Mouse (Mus musculus) neural tube, embryonic 12.5 days (tissue): Measurements from ENCODE around the gene Vmn1r194. TPM values are rescaled to one million over a fixed set of nuclear protein-coding genes. Genes with fewer than 3 reads are reported as not detected.
"Not testable (repeated sequence)": the region's sequence is repeated elsewhere in the genome, so short reads cannot be mapped to it uniquely, and the experiment has no call there.

Experiments used
- ATAC-seq: fragments of 200-750 bp; cut with Nextera tagmentation; 2 replicates; pipeline ENCODE4 v1.8.0; 2017; ENCODE audit warnings: low read depth, mild to moderate bottlenecking, moderate TSS enrichment, moderate library complexity; ENCODE audit not compliant: low FRiP score
- H3K27ac ChIP-seq: fragments of 300-500 bp; sonication (generic); 2 replicates; pipeline ENCODE4 v1.5.1; 2016
- H3K27me3 ChIP-seq: fragments of 300-500 bp; sonication (generic); replicated peaks from 2 replicates; pipeline ENCODE4 v1.6.1; 2016; ENCODE audit warnings: mild to moderate bottlenecking
- H3K36me3 ChIP-seq: fragments of 300-500 bp; sonication (generic); 2 replicates; pipeline ENCODE4 v1.6.1; 2016; ENCODE audit warnings: mild to moderate bottlenecking
- H3K4me1 ChIP-seq: fragments of 300-500 bp; sonication (generic); 2 replicates; pipeline ENCODE4 v1.6.1; 2016
- H3K4me2 ChIP-seq: fragments of 300-500 bp; sonication (generic); replicated peaks from 2 replicates; pipeline ENCODE4 v1.6.1; 2016; ENCODE audit warnings: mild to moderate bottlenecking
- H3K4me3 ChIP-seq: fragments of 300-500 bp; sonication (generic); 2 replicates; pipeline ENCODE4 v1.5.1; 2016
- H3K9ac ChIP-seq: fragments of 300-500 bp; sonication (generic); 2 replicates; pipeline ENCODE4 v1.6.1; 2016; ENCODE audit warnings: mild to moderate bottlenecking
- H3K9me3 ChIP-seq: fragments of 300-500 bp; sonication (generic); 2 replicates; pipeline ENCODE4 v1.6.1; 2016; ENCODE audit warnings: mild to moderate bottlenecking
- WGBS: fragments of 180-500 bp; shearing (Covaris S2); methylation state at CpG from one replicate; pipeline ENCODE4 v1.1.7; 2016; 5-methylcytosine and 5-hydroxymethylcytosine counted together
- microRNA-seq: library from miRNA; unstranded; fragments of <30 nt; microRNA quantifications from one replicate; pipeline ENCODE4, GENCODE M21; 2017
- polyA plus RNA-seq: library from polyadenylated mRNA; unstranded; fragments of >200 nt; fragmentation: Nextera tagmentation; extraction: Ambion mirVana; gene quantifications from 2 replicates; pipeline ENCODE4 v1.2.1, GENCODE M21; 2016

The Vmn1r194 gene
- not detected in 2 replicates for polyA plus RNA-seq

- H3K9ac ChIP-seq: no peak within 1 kb of the TSS
- no peak for ATAC-seq
- H3K4me2 ChIP-seq: no peak within 1 kb of the TSS
- no peak within 1 kb of the TSS for H3K4me3 ChIP-seq
- no peaks in the 10 kb centered on the region for H3K27me3 ChIP-seq
- H3K27ac ChIP-seq: no peak within 1 kb of the TSS
- H3K9me3 ChIP-seq: no peaks in the 10 kb centered on the region
- WGBS: 56% methylated on average over 1 of the region's 1 CpGs
- H3K4me1 ChIP-seq: no peaks in the 10 kb centered on the region
- H3K36me3 ChIP-seq: no peaks in the 10 kb centered on the region
Observed at GRCm38 (mm10) chr13:22243915-22244314, at the start of gene Vmn1r194. Gene Vmn1r194, plus strand, starts transcription at chr13:22244215.

GRCm38 (mm10) chr13:22223060-22223459 is 21.0 kb upstream of the Vmn1r194 start, which contains the start of gene Vmn1r193:
Gene Vmn1r193, minus strand, starts transcription at chr13:22223160.
- H3K9me3 ChIP-seq, H3K27me3 ChIP-seq, H3K9ac ChIP-seq, H3K4me2 ChIP-seq, H3K4me3 ChIP-seq, H3K36me3 ChIP-seq, ATAC-seq, H3K4me1 ChIP-seq, H3K27ac ChIP-seq: not testable (repeated sequence)
- WGBS: 87% methylated on average over 1 of the region's 1 CpGs

- H3K9me3 ChIP-seq, H3K4me1 ChIP-seq, H3K36me3 ChIP-seq, H3K4me2 ChIP-seq, H3K4me3 ChIP-seq, H3K27me3 ChIP-seq, H3K9ac ChIP-seq, H3K27ac ChIP-seq, ATAC-seq: not testable (repeated sequence)
- WGBS: 96% methylated on average over 1 of the region's 1 CpGs
Observed at GRCm38 (mm10) chr13:22270222-22270621, 26.2 kb downstream of the Vmn1r194 start, which contains the start of gene Vmn1r195. Gene Vmn1r195, plus strand, starts transcription at chr13:22270522.

GRCm38 (mm10) chr13:22271721-22272120 is 27.7 kb downstream of the Vmn1r194 start:
- Histone ChIP-seq H3K4me3 (no peak overlapping the region), H3K9me3 (no peaks in the 10 kb centered on the region), H3K9ac (no peak overlapping the region), H3K27me3 (no peaks in the 10 kb centered on the region), H3K4me1 (no peaks in the 10 kb centered on the region), H3K36me3 (no peaks in the 10 kb centered on the region), H3K27ac (no peak overlapping the region), H3K4me2 (no peak overlapping the region)
- WGBS: 57% methylated on average over 2 of the region's 2 CpGs
- ATAC-seq: no peak

- no peaks in the 10 kb centered on the region for H3K9me3 ChIP-seq
- no peaks in the 10 kb centered on the region for H3K4me1 ChIP-seq
- no peak for ATAC-seq
- no peak overlapping the region for H3K9ac ChIP-seq
- 78% methylated on average over 2 of the region's 2 CpGs for WGBS
- H3K4me3 ChIP-seq: no peak overlapping the region
- no peaks in the 10 kb centered on the region for H3K27me3 ChIP-seq
- no peak overlapping the region for H3K4me2 ChIP-seq
- H3K27ac ChIP-seq: no peak overlapping the region
- H3K36me3 ChIP-seq: no peaks in the 10 kb centered on the region
Observed at GRCm38 (mm10) chr13:22284578-22284977, 40.6 kb downstream of the Vmn1r194 start.

- Histone ChIP-seq H3K4me3 (no peak within 1 kb of the TSS), H3K27ac (no peak within 1 kb of the TSS), H3K4me1 (no peaks in the 10 kb centered on the region), H3K9me3 (no peaks in the 10 kb centered on the region), H3K4me2 (no peak within 1 kb of the TSS), H3K27me3 (no peaks in the 10 kb centered on the region), H3K36me3 (no peaks in the 10 kb centered on the region), H3K9ac (no peak within 1 kb of the TSS)
- no peak for ATAC-seq
- 80% methylated on average over 2 of the region's 2 CpGs for WGBS
Observed at GRCm38 (mm10) chr13:22289620-22290019, 45.6 kb downstream of the Vmn1r194 start, which contains the start of gene Vmn1r196. Gene Vmn1r196, plus strand, starts transcription at chr13:22289920.

Small RNA genes lying within 50 kb of the gene (microRNA-seq; reads per million reads assigned to microRNA genes)
- gene Gm23282 (not detected), gene Gm25084 (not detected)

Other genes with a start within 250 kb of the Vmn1r194 start
- gene Prss16, start 234.5 kb upstream of the Vmn1r194 start, polyA plus RNA-seq: 0.41 TPM in 1 of 2 replicates, not detected in the other
- gene Hist1h2ah, start 208.6 kb upstream of the Vmn1r194 start, polyA plus RNA-seq: 3.3 and 13.9 TPM in 2 replicates
- 5.2 and 9.5 TPM in 2 replicates for gene Hist1h2bk, start 208.3 kb upstream of the Vmn1r194 start, polyA plus RNA-seq
- 20.1 and 23.9 TPM in 2 replicates for gene Hist1h4i, start 202.9 kb upstream of the Vmn1r194 start, polyA plus RNA-seq
- gene Hist1h2ag, start 201.3 kb upstream of the Vmn1r194 start, polyA plus RNA-seq: 43.6 and 46.1 TPM in 2 replicates
- gene Hist1h2bj, start 201.0 kb upstream of the Vmn1r194 start, polyA plus RNA-seq: 10.5 and 12.6 TPM in 2 replicates
- not detected in 2 replicates for gene Vmn1r188, start 159.8 kb upstream of the Vmn1r194 start, polyA plus RNA-seq
- not detected in 2 replicates for gene Vmn1r189, start 138.4 kb upstream of the Vmn1r194 start, polyA plus RNA-seq
- gene Vmn1r191, start 60.2 kb upstream of the Vmn1r194 start, polyA plus RNA-seq: not detected in 2 replicates
- gene Vmn1r192, start 53.1 kb upstream of the Vmn1r194 start, polyA plus RNA-seq: not detected in 2 replicates
- not detected in 2 replicates for gene Vmn1r193, start 21.1 kb upstream of the Vmn1r194 start, polyA plus RNA-seq
- not detected in 2 replicates for gene Vmn1r195, start 26.3 kb downstream of the Vmn1r194 start, polyA plus RNA-seq
- gene Vmn1r196, start 45.7 kb downstream of the Vmn1r194 start, polyA plus RNA-seq: not detected in 2 replicates
- gene Vmn1r197, start 80.4 kb downstream of the Vmn1r194 start, polyA plus RNA-seq: not detected in 2 replicates
- gene Vmn1r198, start 106.1 kb downstream of the Vmn1r194 start, polyA plus RNA-seq: not detected in 2 replicates
- gene Vmn1r199, start 135.6 kb downstream of the Vmn1r194 start, polyA plus RNA-seq: not detected in 2 replicates
- gene Vmn1r200, start 146.2 kb downstream of the Vmn1r194 start, polyA plus RNA-seq: 0.04 TPM in 2 replicates
- not detected in 2 replicates for gene Vmn1r201, start 227.7 kb downstream of the Vmn1r194 start, polyA plus RNA-seq